Mouse (Mus musculus): ENCODE measurements around the gene Hk2. TPM values are rescaled to one million over a fixed set of nuclear protein-coding genes. Genes with fewer than 3 reads are reported as not detected.

Gene Hk2
- total RNA-seq, 2 experiments from 2014 or later = 192 to 236 TPM

- DNase-seq = no peak
Observed at GRCm38 (mm10) chr6:82740868-82741517, 33.3 kb downstream of the Hk2 start.

GRCm38 (mm10) chr6:82740269-82740668 is 34.0 kb downstream of the Hk2 start:
- DNase-seq = no peak

GRCm38 (mm10) chr6:82737634-82738540 is 36.4 kb downstream of the Hk2 start:
- no peak for DNase-seq

- DNase-seq = no peak
Observed at GRCm38 (mm10) chr6:82736626-82737600, 37.3 kb downstream of the Hk2 start.

GRCm38 (mm10) chr6:82735347-82735746 is 38.9 kb downstream of the Hk2 start:
- DNase-seq = no peak

GRCm38 (mm10) chr6:82728635-82729034 is 45.6 kb downstream of the Hk2 start:
- DNase-seq = no peak

- no peak for DNase-seq
Observed at GRCm38 (mm10) chr6:82727206-82727605, 47.0 kb downstream of the Hk2 start.

- DNase-seq = no peak
Observed at GRCm38 (mm10) chr6:82723321-82723720, 50.9 kb downstream of the Hk2 start.

- DNase-seq = no peak
Observed at GRCm38 (mm10) chr6:82716126-82716525, 58.1 kb downstream of the Hk2 start.

GRCm38 (mm10) chr6:82715653-82716052 is 58.6 kb downstream of the Hk2 start:
- DNase-seq = no peak

- no peak for DNase-seq
Observed at GRCm38 (mm10) chr6:82715253-82715652, 59.0 kb downstream of the Hk2 start.

GRCm38 (mm10) chr6:82714841-82715240 is 59.4 kb downstream of the Hk2 start:
- no peak for DNase-seq

- DNase-seq = peak; percentile 29
Observed at GRCm38 (mm10) chr6:82714243-82714642, 60.0 kb downstream of the Hk2 start.

GRCm38 (mm10) chr6:82707742-82708141 is 66.5 kb downstream of the Hk2 start:
- DNase-seq = no peak

GRCm38 (mm10) chr6:82707241-82707640 is 67.0 kb downstream of the Hk2 start:
- no peak for DNase-seq

- no peak for DNase-seq
Observed at GRCm38 (mm10) chr6:82705221-82705620, 69.0 kb downstream of the Hk2 start, which contains the start of gene Pole4. Gene Pole4 (minus strand): TSS chr6:82705365.

- no peak for DNase-seq
Observed at GRCm38 (mm10) chr6:82703710-82704109, 70.5 kb downstream of the Hk2 start.

GRCm38 (mm10) chr6:82702593-82703017 is 71.6 kb downstream of the Hk2 start:
- peak; percentile 62 for DNase-seq

GRCm38 (mm10) chr6:82701296-82701695 is 73.0 kb downstream of the Hk2 start:
- no peak for DNase-seq

GRCm38 (mm10) chr6:82699831-82700230 is 74.4 kb downstream of the Hk2 start:
- no peak for DNase-seq

- no peak for DNase-seq
Observed at GRCm38 (mm10) chr6:82696736-82697135, 77.5 kb downstream of the Hk2 start.

GRCm38 (mm10) chr6:82694668-82695067 is 79.6 kb downstream of the Hk2 start:
- no peak for DNase-seq
